ENCODE assay signal across 9 mouse cellular contexts in genomic region chr4:114688356-114688972, GRCm38 (mm10).
A peak's percentile ranks its signal among the peaks of the same experiment; 100 is the strongest.
DNase-seq lines count a peak whose midpoint lies in the region; ATAC-seq and TF ChIP-seq lines count a peak whose summit lies in the region.
"Had no signal": no experiment of that assay in that cellular context is flagged by ENCODE, and none has a peak within 500 bp of the region (broad histone marks: within the 10 kb centered on the region; RNA-seq: fewer than 3 reads in every experiment).

No protein-coding gene starts in this region.

- ATAC-seq in heart, embryonic 14.5 days (ENCODE audit: insufficient number of reproducible peaks, insufficient read depth, low FRiP score, low read depth): no peak
- ATAC-seq in lung, embryonic 16.5 days (ENCODE audit: low read depth): peak; percentile 73

- no peak for DNase-seq in heart, postnatal 14 days
- peak; percentile 66 for DNase-seq in embryo, embryonic 9.5 days (ENCODE audit: extremely low spot score)
- peak; percentile 77 for DNase-seq in kidney, adult 2 months
- DNase-seq in layer of hippocampus, adult 9-10 months (ENCODE audit: low spot score): no peak
- no peak for DNase-seq in natural killer cell, adult 2 months (ENCODE audit: low spot score in 2 of 2)
- DNase-seq in urinary bladder, postnatal 10 days (ENCODE audit: low spot score): no peak

- H3K9me3 ChIP-seq in heart, embryonic 14.5 days (ENCODE audit: control insufficient read depth, low read length): no peaks in the 10 kb centered on the region
- no peaks in the 10 kb centered on the region for H3K9me3 ChIP-seq in lung, embryonic 16.5 days (ENCODE audit: control insufficient read depth, low read length)

- no peak overlapping the region for H3K9ac ChIP-seq in heart, embryonic 14.5 days (ENCODE audit: low read length)
- H3K9ac ChIP-seq in lung, embryonic 16.5 days (ENCODE audit: low read length): peak overlapping the region; percentile 21

- intact Hi-C loops in heart, postnatal 14 days (cut with DNase I): no loop called here

- 24% methylated on average over 16 of the region's 16 CpGs for WGBS in heart, embryonic 14.5 days
- WGBS in kidney, adult 2 months: 19% methylated on average over 16 of the region's 16 CpGs
- WGBS in lung, embryonic 16.5 days: 9% methylated on average over 16 of the region's 16 CpGs

- H3K27me3 ChIP-seq in heart, embryonic 14.5 days (ENCODE audit: control insufficient read depth, insufficient read depth, low read length): peaks cover 16% of the 10 kb centered on the region; the same call in 1 of the 2 replicates
- no peaks in the 10 kb centered on the region for H3K27me3 ChIP-seq in kidney, adult 2 months (replicated peaks; ENCODE audit: control insufficient read depth, insufficient read depth, low read length)
- peaks cover 3% of the 10 kb centered on the region for H3K27me3 ChIP-seq in lung, embryonic 16.5 days (ENCODE audit: control insufficient read depth, insufficient read depth, low read depth, low read length)

- no peak overlapping the region for H3K27ac ChIP-seq in heart, embryonic 14.5 days (replicated peaks in 1 of 2; ENCODE audit: control insufficient read depth in 1 of 2, insufficient read depth in 1 of 2, low read depth in 2 of 2, low read length in 2 of 2)
- H3K27ac ChIP-seq in kidney, adult 2 months (ENCODE audit: insufficient read depth, low read depth, low read length): peak overlapping the region; percentile 42; the same call in 1 of the 2 replicates
- peak overlapping the region; percentile 39 for H3K27ac ChIP-seq in lung, embryonic 16.5 days (ENCODE audit: low read length)
- H3K27ac ChIP-seq: left cerebral cortex, adult 2 months had no signal

- H3K4me2 ChIP-seq in heart, embryonic 14.5 days (ENCODE audit: low read length): peak overlapping the region; percentile 6
- H3K4me2 ChIP-seq in lung, embryonic 16.5 days (ENCODE audit: low read depth, low read length): peak overlapping the region; percentile 45

- H3K4me3 ChIP-seq in heart, embryonic 14.5 days (ENCODE audit: control insufficient read depth in 1 of 2, insufficient read depth in 1 of 2, low read depth in 1 of 2, low read length in 2 of 2): peak overlapping the region in 1 of 2 experiments; percentile 13; a peak in 1 of 4 replicates
- H3K4me3 ChIP-seq in kidney, adult 2 months (ENCODE audit: insufficient read depth, low read depth, low read length): peak overlapping the region; percentile 27
- H3K4me3 ChIP-seq in lung, embryonic 16.5 days (ENCODE audit: low read length): peak overlapping the region; percentile 7; the same call in 1 of the 2 replicates
- H3K4me3 ChIP-seq: left cerebral cortex, adult 2 months had no signal

- H3K4me1 ChIP-seq in heart, embryonic 14.5 days (ENCODE audit: control insufficient read depth in 2 of 2, insufficient read depth in 2 of 2, low read length in 2 of 2): peaks cover 0 to 4% of the 10 kb centered on the region in 2 experiments; a peak in 1 of 4 replicates
- H3K4me1 ChIP-seq in kidney, adult 2 months (ENCODE audit: control insufficient read depth, insufficient read depth, low read length): no peaks in the 10 kb centered on the region
- H3K4me1 ChIP-seq in lung, embryonic 16.5 days (replicated peaks; ENCODE audit: control insufficient read depth, insufficient read depth, low read length): peaks cover 9% of the 10 kb centered on the region

- H3K36me3 ChIP-seq in heart, embryonic 14.5 days (ENCODE audit: control insufficient read depth, insufficient read depth, low read length): no peaks in the 10 kb centered on the region
- H3K36me3 ChIP-seq in kidney, adult 2 months (ENCODE audit: control insufficient read depth, insufficient read depth, low read length): no peaks in the 10 kb centered on the region
- no peaks in the 10 kb centered on the region for H3K36me3 ChIP-seq in lung, embryonic 16.5 days (ENCODE audit: control insufficient read depth, insufficient read depth, low read length)

- no peak for TF ChIP-seq POLR2A in kidney, adult 2 months (IDR thresholded peaks at IDR 0.05; ENCODE audit: low read depth, low read length)

- TF ChIP-seq CTCF in kidney, adult 2 months (conservative IDR thresholded peaks at IDR 0.05; ENCODE audit: insufficient read depth, insufficient read length, low read depth, low read length): no peak

Comparison
In these comparisons a context has a peak if more than half of its experiments do, and no peak if none do; other contexts are left out.
1. H3K27ac ChIP-seq: peak in kidney, adult 2 months (single experiment) and lung, embryonic 16.5 days (single experiment); none in heart, embryonic 14.5 days (0 of 2).
2. DNase-seq: peak in embryo, embryonic 9.5 days (single experiment) and kidney, adult 2 months (single experiment); none in heart, postnatal 14 days (0 of 2), layer of hippocampus, adult 9-10 months (single experiment), natural killer cell, adult 2 months (0 of 2) and urinary bladder, postnatal 10 days (single experiment).